19 mouse cellular contexts compared by ENCODE assay signal in the genomic region with DNA sequence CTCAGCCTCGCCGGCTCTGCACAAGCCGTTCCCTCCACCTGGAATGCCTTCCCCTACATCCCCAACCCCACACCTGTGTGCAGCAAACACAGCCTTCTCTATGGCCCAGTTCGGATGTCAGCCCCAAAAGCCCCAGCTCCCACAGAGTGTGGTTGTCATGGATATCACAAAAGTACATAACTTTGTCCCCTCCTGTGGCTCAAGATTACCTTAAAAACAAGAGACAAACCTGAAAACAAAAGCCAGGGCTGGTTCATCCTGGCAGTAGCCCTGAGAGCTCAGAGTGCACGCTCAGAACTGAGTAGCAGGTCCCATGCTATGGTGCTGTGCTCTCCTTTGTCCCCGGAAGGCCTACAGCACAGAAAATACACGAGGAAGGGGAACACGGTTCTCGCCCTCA. TPM values are rescaled to one million over a fixed set of nuclear protein-coding genes. Genes with fewer than 3 reads are reported as not detected.
DNase-seq lines count a peak whose midpoint lies in the region; ATAC-seq lines count a peak whose summit lies in the region.
"Had no signal": no experiment of that assay in that cellular context is flagged by ENCODE, and none has a peak within 500 bp of the region (broad histone marks: within the 10 kb centered on the region; RNA-seq: fewer than 3 reads in every experiment).

No protein-coding gene starts in this region.

- H3K4me2 ChIP-seq in heart, embryonic 14.5 days (ENCODE audit: low read length) = no peak overlapping the region
- no peak overlapping the region for H3K4me2 ChIP-seq in liver, embryonic 12.5 days
- H3K4me2 ChIP-seq: forebrain, embryonic 15.5 days; limb, embryonic 15.5 days; lung, embryonic 14.5 days; neural tube, embryonic 13.5 days had no signal

- peaks cover under 1% of the 10 kb centered on the region; the same call in 1 of the 2 replicates for H3K36me3 ChIP-seq in heart, embryonic 14.5 days (ENCODE audit: control insufficient read depth, insufficient read depth, low read length)
- no peaks in the 10 kb centered on the region; the same call in 1 of the 2 replicates for H3K36me3 ChIP-seq in liver, embryonic 12.5 days
- H3K36me3 ChIP-seq in embryonic facial prominence, embryonic 10.5 days (replicated peaks) = no peaks in the 10 kb centered on the region
- H3K36me3 ChIP-seq: forebrain, embryonic 15.5 days; neural tube, embryonic 13.5 days had no signal

- H3K27me3 ChIP-seq in heart, embryonic 14.5 days (ENCODE audit: control insufficient read depth, insufficient read depth, low read length) = no peaks in the 10 kb centered on the region
- no peaks in the 10 kb centered on the region for H3K27me3 ChIP-seq in liver, embryonic 12.5 days (replicated peaks)
- no peaks in the 10 kb centered on the region for H3K27me3 ChIP-seq in embryonic facial prominence, embryonic 10.5 days (replicated peaks; ENCODE audit: low read depth, poor library complexity, severe bottlenecking)
- H3K27me3 ChIP-seq: forebrain, embryonic 15.5 days; limb, embryonic 15.5 days; neural tube, embryonic 13.5 days had no signal

- WGBS in heart, embryonic 14.5 days = 78% methylated on average over 9 of the region's 9 CpGs
- 76% methylated on average over 9 of the region's 9 CpGs for WGBS in liver, embryonic 12.5 days (ENCODE audit: insufficient replicate concordance)
- 72% methylated on average over 9 of the region's 9 CpGs for WGBS in embryonic facial prominence, embryonic 10.5 days

- H3K9me3 ChIP-seq in heart, embryonic 14.5 days (ENCODE audit: control insufficient read depth, low read length) = no peaks in the 10 kb centered on the region
- H3K9me3 ChIP-seq in liver, embryonic 12.5 days (replicated peaks) = no peaks in the 10 kb centered on the region
- no peaks in the 10 kb centered on the region for H3K9me3 ChIP-seq in embryonic facial prominence, embryonic 10.5 days
- H3K9me3 ChIP-seq: forebrain, embryonic 15.5 days; limb, embryonic 15.5 days; neural tube, embryonic 13.5 days had no signal

- peaks cover 81 to 93% of the 10 kb centered on the region in 2 experiments for H3K4me1 ChIP-seq in heart, embryonic 14.5 days (ENCODE audit: control insufficient read depth in 2 of 2, insufficient read depth in 2 of 2, low read length in 2 of 2)
- H3K4me1 ChIP-seq in liver, embryonic 12.5 days = peaks cover 97% of the 10 kb centered on the region
- H3K4me1 ChIP-seq in embryonic facial prominence, embryonic 10.5 days = peaks cover 76% of the 10 kb centered on the region

- H3K4me3 ChIP-seq in heart, embryonic 14.5 days (ENCODE audit: control insufficient read depth in 1 of 2, insufficient read depth in 1 of 2, low read depth in 1 of 2, low read length in 2 of 2) = no peak overlapping the region
- H3K4me3 ChIP-seq in liver, embryonic 12.5 days = no peak overlapping the region
- no peak overlapping the region for H3K4me3 ChIP-seq in embryonic facial prominence, embryonic 10.5 days
- H3K4me3 ChIP-seq: forebrain, embryonic 15.5 days; limb, embryonic 15.5 days; neural tube, embryonic 13.5 days had no signal

- peak overlapping the region; percentile 73 for H3K9ac ChIP-seq in heart, embryonic 14.5 days (ENCODE audit: low read length)
- H3K9ac ChIP-seq in liver, embryonic 12.5 days = no peak overlapping the region
- H3K9ac ChIP-seq: forebrain, embryonic 15.5 days; limb, embryonic 15.5 days; lung, embryonic 14.5 days; neural tube, embryonic 13.5 days had no signal

- DNase-seq in heart, adult 18-20 months = no peak
- no peak for DNase-seq in liver
- DNase-seq in R1 (ENCODE audit: low read depth, low spot score) = peak; percentile 93
- DNase-seq in embryonic facial prominence, embryonic 10.5 days (ENCODE audit: low spot score) = no peak
- no peak for DNase-seq in spleen, adult 18-20 months
- DNase-seq: adrenal gland, adult 2 months; cerebellum, postnatal 10 days; embryo, embryonic 11 days; kidney, adult 8-10 months; kidney, postnatal 4 days; lung, embryonic 14.5 days; right cerebral cortex, postnatal 25 days; thymus, postnatal 25 days had no signal

- ATAC-seq in heart, embryonic 14.5 days (ENCODE audit: insufficient number of reproducible peaks, insufficient read depth, low FRiP score, low read depth) = no peak
- no peak for ATAC-seq in liver, embryonic 12.5 days
- ATAC-seq: forebrain, embryonic 15.5 days; hindbrain, postnatal 0 days had no signal

- H3K27ac ChIP-seq in heart, embryonic 14.5 days (replicated peaks in 1 of 2; ENCODE audit: control insufficient read depth in 1 of 2, insufficient read depth in 1 of 2, low read depth in 2 of 2, low read length in 2 of 2) = peak overlapping the region; percentile 85 to 99
- 0 out of 2 replicates have a peak overlapping the region, but pooled peaks have one; percentile 25 for H3K27ac ChIP-seq in liver, embryonic 12.5 days
- H3K27ac ChIP-seq in embryonic facial prominence, embryonic 10.5 days (replicated peaks) = peak overlapping the region; percentile 44; the same call in 1 of the 2 replicates
- H3K27ac ChIP-seq: forebrain, embryonic 15.5 days; hindbrain, postnatal 0 days had no signal

RNA-seq across cellular contexts. Expression of a gene that starts 44.3 kb away (rescaled TPM):
- 10.2 and 12.0 TPM in 2 replicates for polyA plus RNA-seq in heart, embryonic 14.5 days (2014; fragmentation: Nextera tagmentation; extraction: Ambion mirVana)
- total RNA-seq in heart, adult 18-20 months (2021) = 10 to 100 TPM; 36.8 to 38.9 TPM
- polyA plus RNA-seq in liver, embryonic 12.5 days (2016; fragmentation: Nextera tagmentation; extraction: Ambion mirVana) = 2.5 and 3.7 TPM in 2 replicates
- polyA plus RNA-seq in embryonic facial prominence, embryonic 10.5 days (2016; fragmentation: Nextera tagmentation; extraction: Ambion mirVana) = 3.2 and 4.0 TPM in 2 replicates

Comparison
In these comparisons a context has a peak if more than half of its experiments do, and no peak if none do; other contexts are left out.
1. H3K27ac ChIP-seq: peak in every context shown above with its lines; median percentile 92 in heart, embryonic 14.5 days; 44 in embryonic facial prominence, embryonic 10.5 days; 25 in liver, embryonic 12.5 days.